20 mouse cellular contexts compared by ENCODE assay signal in the genomic region with DNA sequence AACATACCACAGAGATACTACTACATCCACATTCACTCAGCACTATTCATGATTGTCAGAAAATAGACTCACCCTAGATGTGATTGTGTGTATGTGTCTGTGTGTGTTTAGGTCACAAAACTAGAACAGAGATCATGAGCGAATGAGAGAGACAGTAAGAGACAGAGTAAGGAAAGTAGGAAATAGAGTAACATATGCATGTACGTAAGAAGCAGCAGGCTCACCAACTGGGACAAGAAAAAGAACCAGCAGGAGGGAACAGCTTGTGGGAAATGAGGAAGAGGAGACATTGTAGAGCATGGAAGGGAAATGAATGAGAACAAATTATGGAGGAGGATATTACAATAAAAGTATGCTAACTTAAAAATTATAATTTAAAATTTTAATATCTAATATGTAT.
DNase-seq lines count a peak whose midpoint lies in the region; ATAC-seq lines count a peak whose summit lies in the region.
"Had no signal": no experiment of that assay in that cellular context is flagged by ENCODE, and none has a peak within 500 bp of the region (broad histone marks: within the 10 kb centered on the region; RNA-seq: fewer than 3 reads in every experiment).

No protein-coding gene starts in this region.

- ATAC-seq in cerebellum, adult (ENCODE audit: insufficient number of reproducible peaks, low FRiP score, low TSS enrichment), result peak; percentile 54; the same call in 1 of the 2 replicates
- no peak for ATAC-seq in hindbrain, embryonic 14.5 days (ENCODE audit: low FRiP score)
- ATAC-seq: CD4-positive, CD25-positive, alpha-beta regulatory T cell, adult 4 months; forebrain, embryonic 13.5 days; hindbrain, embryonic 16.5 days; inflammation-experienced regulatory T-cells, adult 6 months; intestine, postnatal 0 days had no signal

- WGBS in hindbrain, embryonic 14.5 days, result 77% methylated on average over 2 of the region's 2 CpGs

- H3K9me3 ChIP-seq in hindbrain, embryonic 14.5 days (ENCODE audit: control insufficient read depth, low read length), result no peaks in the 10 kb centered on the region
- H3K9me3 ChIP-seq: embryonic facial prominence, embryonic 13.5 days; forebrain, embryonic 13.5 days; G1E; heart, embryonic 12.5 days; hindbrain, embryonic 10.5 days had no signal

- H3K27ac ChIP-seq in hindbrain, embryonic 14.5 days, result no peak overlapping the region
- H3K27ac ChIP-seq: embryonic facial prominence, embryonic 13.5 days; forebrain, embryonic 13.5 days; gastrocnemius, adult 2 months; hindbrain, embryonic 10.5 days had no signal

- H3K27me3 ChIP-seq in hindbrain, embryonic 14.5 days (ENCODE audit: control insufficient read depth, insufficient read depth, low read length), result no peaks in the 10 kb centered on the region
- H3K27me3 ChIP-seq: embryonic facial prominence, embryonic 13.5 days; forebrain, embryonic 13.5 days; heart, embryonic 12.5 days had no signal

- H3K36me3 ChIP-seq in hindbrain, embryonic 14.5 days (replicated peaks; ENCODE audit: control insufficient read depth, insufficient read depth), result no peaks in the 10 kb centered on the region
- H3K36me3 ChIP-seq: embryonic facial prominence, embryonic 13.5 days; G1E; heart, embryonic 12.5 days; hindbrain, embryonic 10.5 days had no signal

- no peak for DNase-seq in cerebellum, postnatal 4 days (ENCODE audit: low spot score in 2 of 2)
- peak; percentile 57 for DNase-seq in cerebellum, adult 11-12 months
- DNase-seq in cerebellum, adult 9-10 months, result peak; percentile 82
- DNase-seq in cerebellum, postnatal 36 days, result peak; percentile 18 to 40
- no peak for DNase-seq in hindbrain, embryonic 14.5 days (ENCODE audit: low spot score)
- DNase-seq in left cerebral cortex, postnatal 10 days (ENCODE audit: extremely low spot score in 1 of 2, low spot score in 2 of 2), result no peak
- DNase-seq: adrenal gland, postnatal 10 days; B cell, adult 2 months; gastrocnemius, adult 2 months; gastrocnemius, postnatal 25 days had no signal

- H3K4me1 ChIP-seq in hindbrain, embryonic 14.5 days (replicated peaks; ENCODE audit: control insufficient read depth, insufficient read depth, low read length), result no peaks in the 10 kb centered on the region
- H3K4me1 ChIP-seq: embryonic facial prominence, embryonic 13.5 days; forebrain, embryonic 13.5 days; heart, embryonic 12.5 days; hindbrain, embryonic 10.5 days had no signal

- no peak overlapping the region for H3K9ac ChIP-seq in hindbrain, embryonic 14.5 days
- H3K9ac ChIP-seq: embryonic facial prominence, embryonic 13.5 days; forebrain, embryonic 13.5 days; heart, embryonic 12.5 days had no signal

- intact Hi-C loops in left cerebral cortex, postnatal 10 days (cut with DNase I), result no loop called here

- no peak overlapping the region for H3K4me3 ChIP-seq in hindbrain, embryonic 14.5 days (replicated peaks; ENCODE audit: low read length)
- H3K4me3 ChIP-seq: embryonic facial prominence, embryonic 13.5 days; forebrain, embryonic 13.5 days; gastrocnemius, adult 2 months; heart, embryonic 12.5 days; hindbrain, embryonic 10.5 days had no signal

- no peak overlapping the region for H3K4me2 ChIP-seq in hindbrain, embryonic 14.5 days (replicated peaks)
- H3K4me2 ChIP-seq: embryonic facial prominence, embryonic 13.5 days; forebrain, embryonic 13.5 days; heart, embryonic 12.5 days had no signal

Comparison
In these comparisons a context has a peak if more than half of its experiments do, and no peak if none do; other contexts are left out.
1. DNase-seq: peak in cerebellum, adult 11-12 months (single experiment), cerebellum, adult 9-10 months (single experiment) and cerebellum, postnatal 36 days (2 of 2); none in cerebellum, postnatal 4 days (0 of 2), hindbrain, embryonic 14.5 days (single experiment) and left cerebral cortex, postnatal 10 days (0 of 2).